Mouse (Mus musculus) C2C12 (cell line): ENCODE measurements around the gene Ccdc184. TPM values are rescaled to one million over a fixed set of nuclear protein-coding genes. Genes with fewer than 3 reads are reported as not detected.
A peak's percentile ranks its signal among the peaks of the same experiment; 100 is the strongest.

Source experiments
- H3K27me3 ChIP-seq: one replicate; pipeline ENCODE4 v1.6.1; 2011; ENCODE audit not compliant: control insufficient read depth, insufficient read depth, insufficient read length
- H3K36me3 ChIP-seq: one replicate; pipeline ENCODE4 v1.6.1; 2011; ENCODE audit not compliant: control insufficient read depth, insufficient read depth
- H3K4me3 ChIP-seq: one replicate; pipeline ENCODE4 v1.5.1; 2011; ENCODE audit warnings: mild to moderate bottlenecking, control low read depth; ENCODE audit not compliant: poor library complexity, insufficient read depth, severe bottlenecking
- H3K79me2 ChIP-seq: one replicate; pipeline ENCODE4 v1.6.1; 2011; ENCODE audit not compliant: control insufficient read depth, insufficient read depth
- H3K79me3 ChIP-seq: one replicate; pipeline ENCODE4 v1.6.1; 2011; ENCODE audit warnings: low read depth, control low read depth
- H3ac ChIP-seq: one replicate; pipeline ENCODE3; 2011; ENCODE audit warnings: low read depth; ENCODE audit not compliant: control insufficient read depth, insufficient read length
- CEBPB ChIP-seq: IDR thresholded peaks from one replicate; pipeline ENCODE4 v1.6.1; 2011; ENCODE audit warnings: low read depth, mild to moderate bottlenecking, control low read depth, moderate library complexity
- CTCF ChIP-seq: IDR thresholded peaks from one replicate; pipeline ENCODE4 v1.5.1; 2011; ENCODE audit not compliant: control insufficient read depth, insufficient read depth, insufficient read length
- FOSL1 ChIP-seq: IDR thresholded peaks from one replicate; pipeline ENCODE4 v1.8.0; 2011; ENCODE audit warnings: mild to moderate bottlenecking, low read length; ENCODE audit not compliant: poor library complexity, insufficient read depth, severe bottlenecking
- MAX ChIP-seq: IDR thresholded peaks from one replicate; pipeline ENCODE4 v1.6.1; 2011; ENCODE audit warnings: mild to moderate bottlenecking, control low read depth
- MYOD1 ChIP-seq: IDR thresholded peaks from one replicate; pipeline ENCODE4 v1.6.1; 2011; ENCODE audit warnings: low read depth; ENCODE audit not compliant: control insufficient read depth, insufficient read length
- MYOG ChIP-seq: IDR thresholded peaks from one replicate; pipeline ENCODE4 v1.6.1; 2011; ENCODE audit not compliant: control insufficient read depth, insufficient read length; ENCODE audit errors: extremely low read depth
- USF1 ChIP-seq: IDR thresholded peaks from one replicate; pipeline ENCODE4 v1.6.1; 2011; ENCODE audit warnings: low read depth, mild to moderate bottlenecking, control low read depth, moderate library complexity
- long read RNA-seq, 2 experiments: library from polyadenylated mRNA; unstranded; transcript quantifications; one replicate each; pipeline ENCODE4 v2.0.0; 2019 to 2020
- polyA plus RNA-seq: library from polyadenylated mRNA; unstranded; fragments of >200 nt; fragmentation: generic; extraction: Trizol; gene quantifications from one replicate; pipeline ENCODE4 v1.2.1, GENCODE M21; 2012; ENCODE audit warnings: missing spikeins

Gene Ccdc184
- 1.1 TPM for polyA plus RNA-seq
- long read RNA-seq, experiment 1, partial matches to known transcripts = 0 of 2 reads
- long read RNA-seq, experiment 1, other reads (novel, unspliced or antisense) = 0 of 2 reads
- long read RNA-seq, experiment 2, partial matches to known transcripts = 0 of 2 reads
- long read RNA-seq, experiment 2, other reads (novel, unspliced or antisense) = 0 of 2 reads

GRCm38 (mm10) chr15:98166963-98167644 is at the start of gene Ccdc184:
TSS of gene Ccdc184 (plus strand) at chr15:98167158.
- no peaks in the 10 kb centered on the region for H3K79me3 ChIP-seq
- peak within 1 kb of the TSS; percentile 28 for H3K4me3 ChIP-seq
- H3K36me3 ChIP-seq = no peaks in the 10 kb centered on the region
- TF ChIP-seq FOSL1 (no peak), MYOD1 (no peak), CTCF (no peak), CEBPB (no peak), MYOG (no peak), USF1 (no peak), MAX (no peak)
- peak within 1 kb of the TSS; percentile 63 for H3ac ChIP-seq
- no peaks in the 10 kb centered on the region for H3K79me2 ChIP-seq
- H3K27me3 ChIP-seq = peaks cover 57% of the 10 kb centered on the region

- Histone ChIP-seq H3K27me3 (no peaks in the 10 kb centered on the region), H3K79me3 (no peaks in the 10 kb centered on the region), H3K79me2 (no peaks in the 10 kb centered on the region), H3ac (no peak overlapping the region), H3K4me3 (no peak overlapping the region), H3K36me3 (peaks cover 36% of the 10 kb centered on the region)
- TF ChIP-seq CEBPB = no peak
- TF ChIP-seq MYOD1 = no peak
- no peak for TF ChIP-seq FOSL1
- no peak for TF ChIP-seq MYOG
- TF ChIP-seq USF1 = no peak
- no peak for TF ChIP-seq CTCF
- no peak for TF ChIP-seq MAX
These were observed 47.6 kb upstream of the Ccdc184 start for GRCm38 (mm10) chr15:98119363-98119762.

- Histone ChIP-seq H3K79me2 (no peaks in the 10 kb centered on the region), H3K36me3 (peaks cover 31% of the 10 kb centered on the region), H3ac (no peak overlapping the region), H3K79me3 (no peaks in the 10 kb centered on the region), H3K27me3 (no peaks in the 10 kb centered on the region), H3K4me3 (no peak overlapping the region)
- TF ChIP-seq USF1 (no peak), FOSL1 (no peak), CTCF (no peak), MYOD1 (no peak), MYOG (no peak), MAX (no peak), CEBPB (no peak)
These were observed 46.1 kb upstream of the Ccdc184 start for GRCm38 (mm10) chr15:98120831-98121230.

- no peak for TF ChIP-seq MYOG
- TF ChIP-seq CTCF = no peak
- no peak for TF ChIP-seq MYOD1
- no peak for TF ChIP-seq FOSL1
- no peak for TF ChIP-seq USF1
- TF ChIP-seq CEBPB = no peak
- Histone ChIP-seq H3K27me3 (no peaks in the 10 kb centered on the region), H3K79me3 (no peaks in the 10 kb centered on the region), H3K36me3 (peaks cover 51% of the 10 kb centered on the region), H3K79me2 (no peaks in the 10 kb centered on the region), H3K4me3 (no peak overlapping the region), H3ac (no peak overlapping the region)
These were observed 36.0 kb upstream of the Ccdc184 start for GRCm38 (mm10) chr15:98131001-98131400.

GRCm38 (mm10) chr15:98131451-98131850 is 35.5 kb upstream of the Ccdc184 start:
- peaks cover 56% of the 10 kb centered on the region for H3K36me3 ChIP-seq
- no peaks in the 10 kb centered on the region for H3K79me3 ChIP-seq
- H3K27me3 ChIP-seq = no peaks in the 10 kb centered on the region
- no peaks in the 10 kb centered on the region for H3K79me2 ChIP-seq
- no peak overlapping the region for H3K4me3 ChIP-seq
- TF ChIP-seq CEBPB (no peak), USF1 (no peak), MAX (no peak), CTCF (no peak), FOSL1 (no peak), MYOD1 (no peak), MYOG (no peak)
- H3ac ChIP-seq = no peak overlapping the region
